Mouse (Mus musculus) midbrain, embryonic 15.5 days (tissue): ENCODE measurements around the gene Wdr5. TPM values are rescaled to one million over a fixed set of nuclear protein-coding genes. Genes with fewer than 3 reads are reported as not detected.

ENCODE experiments used
- ATAC-seq: fragments of 200-750 bp; cut with Nextera tagmentation; replicated peaks from 2 replicates; pipeline ENCODE4 v1.8.0; 2017; ENCODE audit warnings: moderate TSS enrichment
- H3K27ac ChIP-seq: fragments of 300-500 bp; sonication (generic); 2 replicates; pipeline ENCODE4 v1.5.1; 2015; ENCODE audit warnings: mild to moderate bottlenecking, inconsistent platforms
- H3K27me3 ChIP-seq: fragments of 300-500 bp; sonication (generic); replicated peaks from 2 replicates; pipeline ENCODE4 v1.6.1; 2015; ENCODE audit warnings: inconsistent platforms
- H3K36me3 ChIP-seq: fragments of 300-500 bp; sonication (generic); replicated peaks from 2 replicates; pipeline ENCODE4 v1.6.1; 2015; ENCODE audit warnings: inconsistent platforms
- H3K4me1 ChIP-seq: fragments of 300-500 bp; sonication (generic); 2 replicates; pipeline ENCODE4 v1.6.1; 2015; ENCODE audit warnings: inconsistent platforms
- H3K4me2 ChIP-seq: fragments of 300-500 bp; sonication (generic); 2 replicates; pipeline ENCODE4 v1.6.1; 2015; ENCODE audit warnings: inconsistent platforms, mild to moderate bottlenecking, moderate library complexity
- H3K4me3 ChIP-seq: fragments of 300-500 bp; sonication (generic); 2 replicates; pipeline ENCODE4 v1.5.1; 2015; ENCODE audit warnings: mild to moderate bottlenecking, inconsistent platforms
- H3K9ac ChIP-seq: fragments of 300-500 bp; sonication (generic); 2 replicates; pipeline ENCODE4 v1.6.1; 2015; ENCODE audit warnings: mild to moderate bottlenecking, inconsistent platforms
- H3K9me3 ChIP-seq: fragments of 300-500 bp; sonication (generic); 2 replicates; pipeline ENCODE4 v1.6.1; 2016; ENCODE audit warnings: inconsistent platforms
- WGBS: fragments of 180-500 bp; shearing (Covaris S2); methylation state at CpG from one replicate; pipeline ENCODE4 v1.1.7; 2015; ENCODE audit warnings: mixed read lengths; 5-methylcytosine and 5-hydroxymethylcytosine counted together
- polyA plus RNA-seq: library from polyadenylated mRNA; unstranded; fragments of >200 nt; fragmentation: Nextera tagmentation; extraction: Ambion mirVana; gene quantifications from 2 replicates; pipeline ENCODE4 v1.2.1, GENCODE M21; 2015

The Wdr5 gene
- polyA plus RNA-seq, 1 experiment from 2014 or later: 48.2 TPM

- Histone ChIP-seq H3K9ac (no peak overlapping the region), H3K4me2 (no peak overlapping the region), H3K27ac (no peak overlapping the region), H3K36me3 (no peaks in the 10 kb centered on the region), H3K4me1 (0 out of 2 replicates have a peak, but pooled peaks cover 2% of the 10 kb centered on the region), H3K9me3 (no peaks in the 10 kb centered on the region), H3K27me3 (no peaks in the 10 kb centered on the region), H3K4me3 (no peak overlapping the region)
- no peak for ATAC-seq
- WGBS: 92% methylated on average over 4 of the region's 4 CpGs
Observed at GRCm38 (mm10) chr2:27564694-27565093, 49.7 kb downstream of the Wdr5 start.

- H3K27ac ChIP-seq: no peak overlapping the region
- no peak overlapping the region for H3K4me2 ChIP-seq
- ATAC-seq: no peak
- no peaks in the 10 kb centered on the region for H3K27me3 ChIP-seq
- no peaks in the 10 kb centered on the region for H3K36me3 ChIP-seq
- no peaks in the 10 kb centered on the region for H3K9me3 ChIP-seq
- H3K9ac ChIP-seq: no peak overlapping the region
- no peak overlapping the region for H3K4me3 ChIP-seq
- 65% methylated on average over 12 of the region's 12 CpGs for WGBS
- H3K4me1 ChIP-seq: 0 out of 2 replicates have a peak, but pooled peaks cover 2% of the 10 kb centered on the region
Observed at GRCm38 (mm10) chr2:27565316-27566103, 50.6 kb downstream of the Wdr5 start.

GRCm38 (mm10) chr2:27570856-27571255 lies 55.9 kb downstream of the Wdr5 start:
- 0 out of 2 replicates have a peak, but pooled peaks cover 3% of the 10 kb centered on the region for H3K27me3 ChIP-seq
- no peak overlapping the region for H3K4me2 ChIP-seq
- H3K36me3 ChIP-seq: no peaks in the 10 kb centered on the region
- no peak for ATAC-seq
- WGBS: 59% methylated on average over 5 of the region's 5 CpGs
- H3K4me3 ChIP-seq: no peak overlapping the region
- H3K9me3 ChIP-seq: no peaks in the 10 kb centered on the region
- peaks cover 20% of the 10 kb centered on the region for H3K4me1 ChIP-seq
- H3K27ac ChIP-seq: no peak overlapping the region
- no peak overlapping the region for H3K9ac ChIP-seq

- Histone ChIP-seq H3K4me1 (peaks cover 20% of the 10 kb centered on the region), H3K27ac (peak overlapping the region; percentile 81), H3K4me2 (peak overlapping the region; percentile 27), H3K4me3 (no peak overlapping the region), H3K9ac (no peak overlapping the region), H3K27me3 (0 out of 2 replicates have a peak, but pooled peaks cover 3% of the 10 kb centered on the region), H3K9me3 (no peaks in the 10 kb centered on the region), H3K36me3 (no peaks in the 10 kb centered on the region)
- WGBS: 48% methylated on average over 8 of the region's 8 CpGs
- ATAC-seq: peak; percentile 67
Observed at GRCm38 (mm10) chr2:27572261-27572793, 57.4 kb downstream of the Wdr5 start.

- Histone ChIP-seq H3K27me3 (0 out of 2 replicates have a peak, but pooled peaks cover 3% of the 10 kb centered on the region), H3K9ac (no peak overlapping the region), H3K4me2 (peak overlapping the region; percentile 27), H3K9me3 (no peaks in the 10 kb centered on the region), H3K36me3 (no peaks in the 10 kb centered on the region), H3K4me1 (peaks cover 20% of the 10 kb centered on the region), H3K27ac (peak overlapping the region; percentile 81), H3K4me3 (0 out of 2 replicates have a peak overlapping the region, but pooled peaks have one; percentile 7)
- WGBS: 26% methylated on average over 18 of the region's 18 CpGs
- peak; percentile 94 for ATAC-seq
Observed at GRCm38 (mm10) chr2:27572928-27573627, 58.1 kb downstream of the Wdr5 start.

- 72% methylated on average over 8 of the region's 8 CpGs for WGBS
- Histone ChIP-seq H3K27ac (peak overlapping the region; percentile 81), H3K4me2 (peak overlapping the region; percentile 27), H3K27me3 (0 out of 2 replicates have a peak, but pooled peaks cover 3% of the 10 kb centered on the region), H3K36me3 (no peaks in the 10 kb centered on the region), H3K9ac (no peak overlapping the region), H3K9me3 (no peaks in the 10 kb centered on the region), H3K4me3 (no peak overlapping the region), H3K4me1 (peaks cover 20% of the 10 kb centered on the region)
- no peak for ATAC-seq
Observed at GRCm38 (mm10) chr2:27573628-27573966, 58.6 kb downstream of the Wdr5 start.

- H3K4me3 ChIP-seq: no peak overlapping the region
- H3K36me3 ChIP-seq: no peaks in the 10 kb centered on the region
- no peak for ATAC-seq
- H3K9ac ChIP-seq: no peak overlapping the region
- H3K27me3 ChIP-seq: 0 out of 2 replicates have a peak, but pooled peaks cover 3% of the 10 kb centered on the region
- H3K9me3 ChIP-seq: no peaks in the 10 kb centered on the region
- 79% methylated on average over 4 of the region's 4 CpGs for WGBS
- H3K4me2 ChIP-seq: no peak overlapping the region
- peaks cover 20% of the 10 kb centered on the region for H3K4me1 ChIP-seq
- no peak overlapping the region for H3K27ac ChIP-seq
Observed at GRCm38 (mm10) chr2:27576416-27576815, 61.5 kb downstream of the Wdr5 start.

GRCm38 (mm10) chr2:27578552-27578951 lies 63.6 kb downstream of the Wdr5 start:
- Histone ChIP-seq H3K9me3 (no peaks in the 10 kb centered on the region), H3K9ac (no peak overlapping the region), H3K4me1 (peaks cover 3% of the 10 kb centered on the region), H3K36me3 (no peaks in the 10 kb centered on the region), H3K27me3 (0 out of 2 replicates have a peak, but pooled peaks cover 3% of the 10 kb centered on the region), H3K4me2 (no peak overlapping the region), H3K27ac (no peak overlapping the region), H3K4me3 (no peak overlapping the region)
- ATAC-seq: no peak
- WGBS: 89% methylated on average over 4 of the region's 4 CpGs

- no peaks in the 10 kb centered on the region for H3K36me3 ChIP-seq
- WGBS: 69% methylated on average over 11 of the region's 11 CpGs
- H3K9ac ChIP-seq: no peak overlapping the region
- ATAC-seq: no peak
- H3K27ac ChIP-seq: no peak overlapping the region
- H3K4me1 ChIP-seq: no peaks in the 10 kb centered on the region
- no peaks in the 10 kb centered on the region for H3K9me3 ChIP-seq
- no peak overlapping the region for H3K4me3 ChIP-seq
- no peak overlapping the region for H3K4me2 ChIP-seq
- no peaks in the 10 kb centered on the region for H3K27me3 ChIP-seq
Observed at GRCm38 (mm10) chr2:27582112-27582511, 67.2 kb downstream of the Wdr5 start.

GRCm38 (mm10) chr2:27583019-27583418 lies 68.1 kb downstream of the Wdr5 start:
- ATAC-seq: no peak
- Histone ChIP-seq H3K4me2 (no peak overlapping the region), H3K4me3 (no peak overlapping the region), H3K36me3 (no peaks in the 10 kb centered on the region), H3K9ac (no peak overlapping the region), H3K4me1 (no peaks in the 10 kb centered on the region), H3K27me3 (no peaks in the 10 kb centered on the region), H3K9me3 (no peaks in the 10 kb centered on the region), H3K27ac (no peak overlapping the region)
- 93% methylated on average over 2 of the region's 2 CpGs for WGBS

- Histone ChIP-seq H3K4me2 (no peak overlapping the region), H3K36me3 (no peaks in the 10 kb centered on the region), H3K4me3 (no peak overlapping the region), H3K27ac (no peak overlapping the region), H3K4me1 (no peaks in the 10 kb centered on the region), H3K27me3 (no peaks in the 10 kb centered on the region), H3K9me3 (no peaks in the 10 kb centered on the region), H3K9ac (no peak overlapping the region)
- 94% methylated on average over 13 of the region's 13 CpGs for WGBS
- ATAC-seq: no peak
Observed at GRCm38 (mm10) chr2:27584546-27584945, 69.6 kb downstream of the Wdr5 start.
